Mouse (Mus musculus): ENCODE data around the gene Cpne2.

DNA sequence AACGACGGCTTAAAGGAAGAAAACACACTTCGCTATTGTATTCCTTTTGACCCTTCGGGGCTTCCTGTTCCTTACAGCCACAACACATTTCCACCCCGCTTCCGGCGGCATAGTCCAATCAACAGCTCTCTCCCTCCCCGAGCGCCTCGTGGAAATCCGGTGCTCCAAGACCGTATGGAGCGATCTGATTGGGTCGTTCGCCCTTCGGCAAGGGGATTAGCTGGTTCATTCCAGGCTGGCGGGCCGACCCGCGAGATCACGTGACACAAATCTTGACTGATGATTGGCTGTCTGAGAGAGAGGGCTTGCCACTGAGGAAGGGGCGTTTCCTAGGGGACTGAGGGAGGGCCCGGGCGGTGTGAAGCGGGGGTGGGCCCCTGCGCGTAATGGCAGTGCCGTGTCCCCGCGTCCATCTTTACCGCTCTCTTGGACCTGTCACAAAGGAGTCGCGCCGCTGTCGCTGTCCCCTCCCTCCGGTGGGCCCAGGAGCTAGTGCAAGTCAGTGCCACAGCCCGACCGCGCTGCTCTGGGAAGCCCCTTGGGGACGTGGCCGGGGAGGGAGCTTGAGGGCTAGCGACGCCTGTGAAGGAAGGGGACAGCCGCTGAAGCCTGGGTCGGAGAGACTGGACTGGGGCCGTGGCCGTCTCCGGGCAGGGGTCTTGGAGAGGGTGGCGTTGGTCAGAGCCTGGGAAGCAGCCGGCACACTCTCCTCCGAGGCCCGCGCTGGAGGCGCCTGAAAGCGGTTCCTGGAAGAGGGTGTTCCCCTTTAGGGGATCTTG is 69.0 kb downstream of the Cpne2 start, which contains the start of the genes Rspry1 and Fam192a:
- TF ChIP-seq CTCF (IDR thresholded peaks at IDR 0.05; ENCODE audit: low read depth, low read length) (no peak), EP300 (IDR thresholded peaks at IDR 0.05; ENCODE audit: insufficient read depth, low read depth, low read length) (no peak)
